Mouse (Mus musculus) CH12.LX (cell line): ENCODE measurements around the gene BC016579. TPM values are rescaled to one million over a fixed set of nuclear protein-coding genes. Genes with fewer than 3 reads are reported as not detected.

Source experiments
- DNase-seq: peaks from one replicate; pipeline ENCODE4 v3.0.0-alpha.2; 2013; ENCODE audit errors: extremely low read depth
- H3K27ac ChIP-seq: 2 replicates; pipeline ENCODE4 v1.5.1; 2012; ENCODE audit warnings: low read depth, mild to moderate bottlenecking, control low read depth, moderate library complexity; ENCODE audit not compliant: insufficient read depth
- H3K27me3 ChIP-seq: replicated peaks from 2 replicates; pipeline ENCODE3; 2012; ENCODE audit warnings: inconsistent platforms
- H3K36me3 ChIP-seq, 2 experiments: replicated peaks in 1 of 2; 2 replicates each; pipeline versions ENCODE3 to v1.6.1; 2012; ENCODE audit warnings: inconsistent platforms in 1 of 2, low read length in 1 of 2, mild to moderate bottlenecking in 1 of 2, mixed read lengths in 1 of 2, moderate library complexity in 1 of 2; ENCODE audit not compliant: control insufficient read depth in 1 of 2, insufficient read depth in 1 of 2
- H3K4me1 ChIP-seq, 2 experiments: 2 replicates each; pipeline ENCODE4 v1.6.1; 2012; ENCODE audit warnings: inconsistent platforms in 1 of 2, moderate library complexity in 1 of 2; ENCODE audit not compliant: insufficient read depth in 2 of 2, control insufficient read depth in 1 of 2
- H3K4me2 ChIP-seq: 2 replicates; pipeline ENCODE4 v1.6.1; 2012; ENCODE audit warnings: low read depth, mild to moderate bottlenecking, control low read depth; ENCODE audit not compliant: poor library complexity, insufficient read depth, severe bottlenecking
- H3K4me3 ChIP-seq, 3 experiments: fragments of 150-350 bp in 1 of 3; sonication (generic) in 1 of 3; replicated peaks in 1 of 3; 2 replicates each; pipeline versions ENCODE3 to v1.5.1; 2011 to 2012; ENCODE audit warnings: low read depth in 2 of 3, low read length in 2 of 3, mild to moderate bottlenecking in 2 of 3, moderate library complexity in 2 of 3, control low read depth in 1 of 3, improper control_type of control experiment in 1 of 3, inconsistent platforms in 1 of 3, mixed read lengths in 1 of 3; ENCODE audit not compliant: poor library complexity in 1 of 3
- H3K79me2 ChIP-seq: replicated peaks from 2 replicates; pipeline ENCODE4 v1.6.1; 2012; ENCODE audit warnings: mild to moderate bottlenecking, moderate library complexity; ENCODE audit not compliant: control insufficient read depth, poor library complexity, insufficient read depth, severe bottlenecking; ENCODE audit errors: extremely low read depth
- H3K9ac ChIP-seq: 2 replicates; pipeline ENCODE4 v1.6.1; 2012; ENCODE audit warnings: low read depth, mild to moderate bottlenecking, control low read depth, moderate library complexity; ENCODE audit not compliant: insufficient read depth
- H3K9me3 ChIP-seq: replicated peaks from 2 replicates; pipeline ENCODE3; 2012; ENCODE audit warnings: low read length, inconsistent platforms, mixed read lengths
- EP300 ChIP-seq: IDR thresholded peaks from 2 replicates; pipeline ENCODE4 v1.6.1; 2011; ENCODE audit warnings: low read length, improper control_type of control experiment
- HCFC1 ChIP-seq: IDR thresholded peaks from 2 replicates; pipeline ENCODE4 v1.6.1; 2012; ENCODE audit warnings: low read depth, mild to moderate bottlenecking, inconsistent platforms, low read length, improper control_type of control experiment
- KAT2A ChIP-seq: IDR thresholded peaks from 2 replicates; pipeline ENCODE4 v1.6.1; 2012; ENCODE audit warnings: low read length, improper control_type of control experiment, inconsistent platforms; ENCODE audit not compliant: insufficient replicate concordance
- MAX ChIP-seq: IDR thresholded peaks from 2 replicates; pipeline ENCODE4 v1.6.1; 2011; ENCODE audit warnings: low read length, improper control_type of control experiment
- MAZ ChIP-seq: IDR thresholded peaks from 2 replicates; pipeline ENCODE4 v1.6.1; 2012; ENCODE audit warnings: low read depth, mild to moderate bottlenecking, inconsistent platforms, low read length, improper control_type of control experiment, moderate library complexity
- MXI1 ChIP-seq: IDR thresholded peaks from 2 replicates; pipeline ENCODE4 v1.6.1; 2011; ENCODE audit warnings: mild to moderate bottlenecking, low read depth, low read length, improper control_type of control experiment
- NRF1 ChIP-seq: IDR thresholded peaks from 2 replicates; pipeline ENCODE4 v1.6.1; 2014; ENCODE audit warnings: low read depth, mild to moderate bottlenecking, inconsistent platforms, low read length, improper control_type of control experiment, moderate library complexity
- PAX5 ChIP-seq: IDR thresholded peaks from 2 replicates; pipeline ENCODE4 v1.6.1; 2012; ENCODE audit warnings: low read length, inconsistent platforms, mixed read lengths
- SMC3 ChIP-seq: IDR thresholded peaks from 2 replicates; pipeline ENCODE4 v1.6.1; 2011; ENCODE audit warnings: low read depth, low read length, improper control_type of control experiment
- TBP ChIP-seq: conservative IDR thresholded peaks from 2 replicates; pipeline ENCODE4 v1.6.1; 2011; ENCODE audit warnings: low read depth, low read length, improper control_type of control experiment
- TCF12 ChIP-seq: IDR thresholded peaks from 2 replicates; pipeline ENCODE4 v1.6.1; 2014; ENCODE audit warnings: low read depth, mild to moderate bottlenecking, inconsistent platforms, low read length, improper control_type of control experiment
- ZC3H11A ChIP-seq: IDR thresholded peaks from 2 replicates; pipeline ENCODE4 v1.6.1; 2012; ENCODE audit warnings: low read depth, mild to moderate bottlenecking, inconsistent platforms, low read length, improper control_type of control experiment
- ZKSCAN1 ChIP-seq: IDR thresholded peaks from 2 replicates; pipeline ENCODE4 v1.6.1; 2012; ENCODE audit warnings: low read depth, inconsistent platforms, low read length, improper control_type of control experiment, borderline replicate concordance
- ZMIZ1 ChIP-seq: IDR thresholded peaks from 2 replicates; pipeline ENCODE4 v1.6.1; 2012; ENCODE audit warnings: low read depth, mild to moderate bottlenecking, inconsistent platforms, low read length, improper control_type of control experiment
- dilution Hi-C: fragments of 300-500 bp; cut with MboI; formaldehyde crosslinking; loops from 2 replicates; pipeline ENCODE4 v1.14.3; 2020; ENCODE audit warnings: low sequenced_read_pairs; ENCODE audit not compliant: extremely low pct_unique_long_range_greater_than_20kb, extremely low pct_ligation_motif_present
- in situ Hi-C: fragments of 300-500 bp; cut with MboI; formaldehyde crosslinking; loops from 3 replicates; pipeline ENCODE4 v1.14.3; 2019; ENCODE audit warnings: low sequenced_read_pairs, low pct_ligation_motif_present, low pct_unique_long_range_greater_than_20kb, mixed read lengths
- polyA plus RNA-seq: library from polyadenylated mRNA; unstranded; fragments of >175 nt; gene quantifications from 2 replicates; pipeline ENCODE4 v1.2.1, GENCODE M21; 2012; ENCODE audit warnings: low read depth; ENCODE audit not compliant: insufficient read length
- total RNA-seq, 2 experiments: library from RNA; depleted of rRNA; stranded (reverse); fragments of 300-350 nt in 1 of 2; fragments of >200 nt in 1 of 2; gene quantifications; 2 replicates each; pipeline ENCODE4 v1.2.3; 2012 to 2014

The BC016579 gene
- total and polyA plus RNA-seq, 3 experiments, result not detected

- no peak for DNase-seq
- Histone ChIP-seq H3K9ac (no peak overlapping the region), H3K27ac (no peak overlapping the region), H3K4me2 (no peak overlapping the region), H3K4me3 (no peak overlapping the region), H3K9me3 (no peaks in the 10 kb centered on the region), H3K36me3 (no peaks in the 10 kb centered on the region), H3K79me2 (no peaks in the 10 kb centered on the region), H3K27me3 (no peaks in the 10 kb centered on the region), H3K4me1 (no peaks in the 10 kb centered on the region)
- dilution Hi-C loops, result no loop called here
- TF ChIP-seq EP300 (no peak), ZKSCAN1 (no peak), HCFC1 (no peak)
- in situ Hi-C loops, result no loop called here
These were observed 5.7 kb upstream of the BC016579 start for GRCm38 (mm10) chr16:45659596-45659995.

DNA sequence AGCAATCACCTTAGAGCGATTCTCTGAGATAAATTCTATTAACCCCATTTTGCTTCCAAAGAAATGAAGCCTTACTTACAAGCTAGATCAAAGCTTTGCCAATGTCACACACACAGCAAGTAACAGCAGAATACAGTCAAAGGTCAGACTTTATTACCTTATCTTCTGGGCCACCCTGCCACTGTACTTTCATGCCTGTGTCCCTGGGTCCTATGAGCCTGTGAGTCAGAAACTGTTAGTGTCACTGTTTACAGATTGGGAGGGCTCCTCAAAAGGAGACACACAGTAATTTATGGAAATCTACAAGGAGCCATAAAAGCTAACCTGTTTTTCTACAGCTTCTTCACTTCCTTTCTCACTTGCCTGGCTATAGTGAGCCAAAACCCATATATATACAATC is 4.4 kb upstream of the BC016579 start:
- Histone ChIP-seq H3K4me3 (no peak overlapping the region), H3K4me1 (no peaks in the 10 kb centered on the region), H3K36me3 (no peaks in the 10 kb centered on the region), H3K4me2 (no peak overlapping the region), H3K9ac (no peak overlapping the region), H3K79me2 (no peaks in the 10 kb centered on the region)
- dilution Hi-C loops, result no loop called here
- no peak for DNase-seq
- TF ChIP-seq NRF1 (no peak), TCF12 (no peak), HCFC1 (no peak), PAX5 (no peak)
- TF ChIP-seq, all 38 proteins: peak for 0
- Histone ChIP-seq H3K27me3 (no peaks in the 10 kb centered on the region), H3K9me3 (no peaks in the 10 kb centered on the region), H3K27ac (no peak overlapping the region)
- in situ Hi-C loops, result no loop called here

DNA sequence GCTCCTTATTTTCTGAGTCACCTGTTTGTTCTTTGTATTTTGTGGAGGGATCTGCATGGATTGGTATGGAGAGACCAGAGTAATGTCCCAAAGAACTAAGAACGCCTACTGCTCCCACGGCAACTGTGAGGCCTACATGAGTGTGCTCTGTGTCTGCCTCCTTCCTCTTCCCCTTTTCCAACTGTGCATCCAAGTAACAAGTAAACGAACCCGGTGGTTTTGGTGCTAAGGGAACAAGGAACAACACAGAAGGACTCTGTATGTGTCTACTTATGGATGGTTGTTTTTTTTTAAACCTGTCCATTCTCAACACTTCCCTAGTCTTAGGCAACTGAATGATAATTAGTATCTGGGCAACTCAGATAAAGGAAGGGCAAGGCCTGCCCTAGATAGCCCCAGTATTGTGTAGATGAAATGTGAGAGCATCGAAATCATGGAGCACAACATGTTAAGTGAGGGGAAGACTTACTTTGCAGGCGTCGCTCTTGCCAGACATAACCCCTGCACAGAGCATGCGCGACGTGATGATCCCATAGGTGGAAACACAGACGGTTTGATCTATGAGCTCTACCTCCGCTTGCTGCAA is 3.8 kb upstream of the BC016579 start:
- Histone ChIP-seq H3K79me2 (no peaks in the 10 kb centered on the region), H3K9ac (no peak overlapping the region), H3K36me3 (no peaks in the 10 kb centered on the region), H3K4me2 (no peak overlapping the region), H3K9me3 (no peaks in the 10 kb centered on the region)
- DNase-seq, result no peak
- in situ Hi-C loops, result no loop called here
- TF ChIP-seq MAX, result no peak
- TF ChIP-seq TBP, result no peak
- TF ChIP-seq SMC3, result no peak
- TF ChIP-seq MAZ, result no peak
- no peak for TF ChIP-seq ZC3H11A
- no peak for TF ChIP-seq MXI1
- TF ChIP-seq KAT2A, result no peak
- TF ChIP-seq ZMIZ1, result no peak
- TF ChIP-seq, all 38 proteins: peak for 0
- H3K4me1 ChIP-seq, result no peaks in the 10 kb centered on the region
- H3K27ac ChIP-seq, result no peak overlapping the region
- dilution Hi-C loops, result no loop called here
- H3K4me3 ChIP-seq, result no peak overlapping the region
- no peaks in the 10 kb centered on the region for H3K27me3 ChIP-seq
